Mouse (Mus musculus): ENCODE results near the gene Zfp536. TPM values are rescaled to one million over a fixed set of nuclear protein-coding genes. Genes with fewer than 3 reads are reported as not detected.

Gene Zfp536
- polyA plus RNA-seq, 1 experiment from 2014 or later, result 3.2 TPM

- no peak overlapping the region for H3K4me2 ChIP-seq (replicated peaks; ENCODE audit: low read depth, low read length)
- H3K27me3 ChIP-seq (replicated peaks; ENCODE audit: insufficient read depth, low read length), result no peaks in the 10 kb centered on the region
- no peaks in the 10 kb centered on the region for H3K9me3 ChIP-seq (ENCODE audit: low read length)
- no peaks in the 10 kb centered on the region for H3K36me3 ChIP-seq (ENCODE audit: insufficient read depth, low read length)
- H3K9ac ChIP-seq (replicated peaks; ENCODE audit: low read depth), result no peak overlapping the region
- no peak overlapping the region for H3K4me3 ChIP-seq (ENCODE audit: low read depth, low read length)
- H3K27ac ChIP-seq (ENCODE audit: low read length), result no peak overlapping the region
- DNase-seq (ENCODE audit: low spot score) (no peak), ATAC-seq (no peak)
- H3K4me1 ChIP-seq (ENCODE audit: insufficient read depth, low read depth, low read length), result no peaks in the 10 kb centered on the region
- 79% methylated on average over 3 of the region's 3 CpGs for WGBS
- TF ChIP-seq CTCF (IDR thresholded peaks at IDR 0.05) (no peak), EP300 (IDR thresholded peaks at IDR 0.05) (no peak)
These were observed 88.2 kb downstream of the Zfp536 start for GRCm38 (mm10) chr7:37685247-37685646.

GRCm38 (mm10) chr7:37681335-37681734, 92.1 kb downstream of the Zfp536 start:
- H3K9me3 ChIP-seq (ENCODE audit: low read length), result no peaks in the 10 kb centered on the region

GRCm38 (mm10) chr7:37663676-37664365, 109.6 kb downstream of the Zfp536 start:
- Histone ChIP-seq H3K9ac (replicated peaks; ENCODE audit: low read depth) (no peak overlapping the region), H3K4me3 (ENCODE audit: low read depth, low read length) (no peak overlapping the region), H3K9me3 (ENCODE audit: low read length) (no peaks in the 10 kb centered on the region), H3K27me3 (replicated peaks; ENCODE audit: insufficient read depth, low read length) (no peaks in the 10 kb centered on the region), H3K4me2 (replicated peaks; ENCODE audit: low read depth, low read length) (no peak overlapping the region), H3K36me3 (ENCODE audit: insufficient read depth, low read length) (no peaks in the 10 kb centered on the region), H3K27ac (ENCODE audit: low read length) (no peak overlapping the region), H3K4me1 (ENCODE audit: insufficient read depth, low read depth, low read length) (no peaks in the 10 kb centered on the region)
- TF ChIP-seq EP300 (IDR thresholded peaks at IDR 0.05) (no peak), CTCF (IDR thresholded peaks at IDR 0.05) (no peak)
- no peak for DNase-seq (ENCODE audit: low spot score)
- 69% methylated on average over 7 of the region's 7 CpGs for WGBS
- no peak for ATAC-seq

More at GRCm38 (mm10) chr7:37681335-37681734, 92.1 kb downstream of the Zfp536 start:
- no peak for ATAC-seq
- DNase-seq (ENCODE audit: low spot score), result no peak
- Histone ChIP-seq H3K4me2 (replicated peaks; ENCODE audit: low read depth, low read length) (no peak overlapping the region), H3K27ac (ENCODE audit: low read length) (no peak overlapping the region), H3K9ac (replicated peaks; ENCODE audit: low read depth) (no peak overlapping the region), H3K36me3 (ENCODE audit: insufficient read depth, low read length) (no peaks in the 10 kb centered on the region), H3K27me3 (replicated peaks; ENCODE audit: insufficient read depth, low read length) (no peaks in the 10 kb centered on the region), H3K4me1 (ENCODE audit: insufficient read depth, low read depth, low read length) (no peaks in the 10 kb centered on the region), H3K4me3 (ENCODE audit: low read depth, low read length) (no peak overlapping the region)
- no peak for TF ChIP-seq CTCF (IDR thresholded peaks at IDR 0.05)
- TF ChIP-seq EP300 (IDR thresholded peaks at IDR 0.05), result no peak
- WGBS, result 61% methylated on average over 3 of the region's 3 CpGs

GRCm38 (mm10) chr7:37648671-37649070, 124.8 kb downstream of the Zfp536 start:
- no peaks in the 10 kb centered on the region for H3K36me3 ChIP-seq (ENCODE audit: insufficient read depth, low read length)
- 88% methylated on average over 11 of the region's 11 CpGs for WGBS
- H3K9ac ChIP-seq (replicated peaks; ENCODE audit: low read depth), result no peak overlapping the region
- no peaks in the 10 kb centered on the region for H3K9me3 ChIP-seq (ENCODE audit: low read length)
- H3K4me3 ChIP-seq (ENCODE audit: low read depth, low read length), result no peak overlapping the region
- no peaks in the 10 kb centered on the region for H3K27me3 ChIP-seq (replicated peaks; ENCODE audit: insufficient read depth, low read length)
- ATAC-seq, result no peak
- TF ChIP-seq CTCF (IDR thresholded peaks at IDR 0.05), result no peak
- no peak for TF ChIP-seq EP300 (IDR thresholded peaks at IDR 0.05)
- H3K4me1 ChIP-seq (ENCODE audit: insufficient read depth, low read depth, low read length), result no peaks in the 10 kb centered on the region
- H3K4me2 ChIP-seq (replicated peaks; ENCODE audit: low read depth, low read length), result no peak overlapping the region
- DNase-seq (ENCODE audit: low spot score), result no peak
- no peak overlapping the region for H3K27ac ChIP-seq (ENCODE audit: low read length)

GRCm38 (mm10) chr7:37647917-37648615, 125.4 kb downstream of the Zfp536 start:
- DNase-seq (ENCODE audit: low spot score) (no peak), ATAC-seq (no peak)
- Histone ChIP-seq H3K9me3 (ENCODE audit: low read length) (no peaks in the 10 kb centered on the region), H3K4me3 (ENCODE audit: low read depth, low read length) (no peak overlapping the region), H3K27me3 (replicated peaks; ENCODE audit: insufficient read depth, low read length) (no peaks in the 10 kb centered on the region), H3K4me2 (replicated peaks; ENCODE audit: low read depth, low read length) (no peak overlapping the region), H3K36me3 (ENCODE audit: insufficient read depth, low read length) (no peaks in the 10 kb centered on the region), H3K4me1 (ENCODE audit: insufficient read depth, low read depth, low read length) (no peaks in the 10 kb centered on the region), H3K27ac (ENCODE audit: low read length) (no peak overlapping the region), H3K9ac (replicated peaks; ENCODE audit: low read depth) (no peak overlapping the region)
- WGBS, result 90% methylated on average over 21 of the region's 21 CpGs
- TF ChIP-seq CTCF (IDR thresholded peaks at IDR 0.05) (no peak), EP300 (IDR thresholded peaks at IDR 0.05) (no peak)

- no peaks in the 10 kb centered on the region for H3K27me3 ChIP-seq (replicated peaks; ENCODE audit: insufficient read depth, low read length)
- no peak overlapping the region for H3K27ac ChIP-seq (ENCODE audit: low read length)
- ATAC-seq, result no peak
- TF ChIP-seq CTCF (IDR thresholded peaks at IDR 0.05) (no peak), EP300 (IDR thresholded peaks at IDR 0.05) (no peak)
- DNase-seq (ENCODE audit: low spot score), result no peak
- H3K4me1 ChIP-seq (ENCODE audit: insufficient read depth, low read depth, low read length), result no peaks in the 10 kb centered on the region
- H3K9me3 ChIP-seq (ENCODE audit: low read length), result no peaks in the 10 kb centered on the region
- H3K36me3 ChIP-seq (ENCODE audit: insufficient read depth, low read length), result no peaks in the 10 kb centered on the region
- WGBS, result 36% methylated on average over 12 of the region's 12 CpGs
- no peak overlapping the region for H3K4me3 ChIP-seq (ENCODE audit: low read depth, low read length)
- H3K4me2 ChIP-seq (replicated peaks; ENCODE audit: low read depth, low read length), result no peak overlapping the region
- no peak overlapping the region for H3K9ac ChIP-seq (replicated peaks; ENCODE audit: low read depth)
These were observed 133.6 kb downstream of the Zfp536 start for GRCm38 (mm10) chr7:37639740-37640397.

Measured in lung, postnatal 0 days (tissue).